Mouse (Mus musculus) ovary, adult 2 months (tissue): ENCODE measurements around the gene B230104I21Rik. TPM values are rescaled to one million over a fixed set of nuclear protein-coding genes. Genes with fewer than 3 reads are reported as not detected.

Experiments
- polyA plus RNA-seq: library from polyadenylated mRNA; depleted of rRNA; stranded (reverse); fragments of >200 nt; gene quantifications from 2 replicates; pipeline ENCODE4 v1.2.3, GENCODE M21; 2012; rRNA removed

The B230104I21Rik gene
- polyA plus RNA-seq: not detected in 2 replicates

GRCm38 (mm10) chr4:154335761-154336160 lies at the start of gene B230104I21Rik:
Gene B230104I21Rik (plus strand): TSS chr4:154336127.

GRCm38 (mm10) chr4:154301466-154301881 lies 34.5 kb upstream of the B230104I21Rik start, which contains the start of gene Arhgef16:
Gene Arhgef16 (minus strand): TSS chr4:154301676.

Other genes starting within 250 kb of the B230104I21Rik start
- gene Trp73, start 195.9 kb upstream of the B230104I21Rik start, polyA plus RNA-seq: 9.7 and 9.9 TPM in 2 replicates
- gene Wrap73, start 193.8 kb upstream of the B230104I21Rik start, polyA plus RNA-seq: 43.3 and 45.2 TPM in 2 replicates
- 247 and 337 TPM in 2 replicates for gene Tprgl, start 175.5 kb upstream of the B230104I21Rik start, polyA plus RNA-seq
- 25.5 and 31.1 TPM in 2 replicates for gene Megf6, start 165.4 kb upstream of the B230104I21Rik start, polyA plus RNA-seq
- gene Arhgef16, start 34.5 kb upstream of the B230104I21Rik start, polyA plus RNA-seq: 8.7 and 9.5 TPM in 2 replicates